Mouse (Mus musculus) ES-E14 (cell line): ENCODE results near the gene Capn11.

Source experiments
- CHD2 ChIP-seq: IDR thresholded peaks from 2 replicates; pipeline ENCODE4 v1.6.1; 2014; ENCODE audit warnings: mild to moderate bottlenecking, low read depth, low read length, inconsistent platforms
- HCFC1 ChIP-seq: IDR thresholded peaks from 2 replicates; pipeline ENCODE4 v1.6.1; 2012; ENCODE audit warnings: low read length, inconsistent platforms, borderline replicate concordance; ENCODE audit not compliant: insufficient read depth
- MAFK ChIP-seq: IDR thresholded peaks from 2 replicates; pipeline ENCODE4 v1.6.1; 2014; ENCODE audit warnings: mild to moderate bottlenecking, low read depth, low read length, inconsistent platforms; ENCODE audit not compliant: insufficient read depth
- ZC3H11A ChIP-seq: IDR thresholded peaks from 2 replicates; pipeline ENCODE4 v1.6.1; 2012; ENCODE audit warnings: low read depth, mild to moderate bottlenecking, inconsistent platforms, low read length, borderline replicate concordance
- ZNF384 ChIP-seq: IDR thresholded peaks from 2 replicates; pipeline ENCODE4 v1.6.1; 2012; ENCODE audit warnings: low read depth, low read length, inconsistent platforms

- no peak for TF ChIP-seq ZNF384
- TF ChIP-seq ZC3H11A: no peak
- no peak for TF ChIP-seq HCFC1
- no peak for TF ChIP-seq MAFK
- TF ChIP-seq CHD2: no peak
Measured at GRCm38 (mm10) chr17:45701236-45701591, 42.1 kb upstream of the Capn11 start.
